Mouse (Mus musculus) kidney, adult 2 months (tissue): ENCODE measurements around the gene Glmp. TPM values are rescaled to one million over a fixed set of nuclear protein-coding genes. Genes with fewer than 3 reads are reported as not detected.

Experiments
- DNase-seq: peaks from one replicate; pipeline ENCODE4 v3.0.0; 2021
- H3K27ac ChIP-seq: fragments of 200-500 bp; 2 replicates; pipeline ENCODE4 v1.5.1; 2012; ENCODE audit warnings: low read depth, low read length, control low read depth, inconsistent platforms; ENCODE audit not compliant: insufficient read depth
- H3K27me3 ChIP-seq: fragments of 200-500 bp; replicated peaks from 2 replicates; pipeline ENCODE4 v1.6.1; 2012; ENCODE audit warnings: mild to moderate bottlenecking, moderate library complexity, low read length, inconsistent platforms; ENCODE audit not compliant: control insufficient read depth, insufficient read depth
- H3K36me3 ChIP-seq: fragments of 200-500 bp; 2 replicates; pipeline ENCODE4 v1.6.1; 2012; ENCODE audit warnings: mild to moderate bottlenecking, moderate library complexity, low read length, inconsistent platforms; ENCODE audit not compliant: control insufficient read depth, insufficient read depth
- H3K4me1 ChIP-seq: fragments of 200-500 bp; 2 replicates; pipeline ENCODE4 v1.6.1; 2011; ENCODE audit warnings: low read length; ENCODE audit not compliant: control insufficient read depth, insufficient read depth
- H3K4me3 ChIP-seq: fragments of 200-500 bp; 2 replicates; pipeline ENCODE4 v1.5.1; 2011; ENCODE audit warnings: mild to moderate bottlenecking, low read depth, low read length, control low read depth; ENCODE audit not compliant: insufficient read depth
- CTCF ChIP-seq: fragments of 200-500 bp; conservative IDR thresholded peaks from 2 replicates; pipeline ENCODE4 v1.5.1; 2011; ENCODE audit warnings: low read depth, mild to moderate bottlenecking, control low read depth, low read length, moderate library complexity, mixed read lengths; ENCODE audit not compliant: insufficient read depth, insufficient read length
- POLR2A ChIP-seq: fragments of 200-500 bp; IDR thresholded peaks from one replicate; pipeline ENCODE4 v1.6.1; 2011; ENCODE audit warnings: low read depth, low read length, control low read depth
- WGBS: fragments of 180-500 bp; shearing (Covaris S2); methylation state at CpG from one replicate; pipeline ENCODE4 v1.1.7; 2018; 5-methylcytosine and 5-hydroxymethylcytosine counted together
- polyA plus RNA-seq: library from polyadenylated mRNA; depleted of rRNA; stranded (reverse); fragments of >200 nt; gene quantifications from 2 replicates; pipeline ENCODE4 v1.2.3, GENCODE M21; 2012

The Glmp gene
- polyA plus RNA-seq, 1 experiment = 429 TPM

- Histone ChIP-seq H3K27me3 (no peaks in the 10 kb centered on the region), H3K36me3 (no peaks in the 10 kb centered on the region), H3K4me3 (peak within 1 kb of the TSS; percentile 66), H3K27ac (peak within 1 kb of the TSS; percentile 87), H3K4me1 (peaks cover 10% of the 10 kb centered on the region; the same call in 1 of the 2 replicates)
- peak; percentile 98 for DNase-seq
- TF ChIP-seq POLR2A = peak; percentile 92
- TF ChIP-seq CTCF = no peak
- WGBS = under 1% methylated on average over 62 of the region's 66 CpGs
These were observed 11.5 kb downstream of the Glmp start, which contains the start of the genes Tmem79 and Smg5 for GRCm38 (mm10) chr3:88336058-88337013. Gene Tmem79, minus strand, starts transcription at chr3:88336148. Gene Smg5, plus strand, starts transcription at chr3:88336260.

GRCm38 (mm10) chr3:88337367-88338020, 12.7 kb downstream of the Glmp start:
- no peak overlapping the region for H3K4me3 ChIP-seq
- 48% methylated on average over 11 of the region's 11 CpGs for WGBS
- TF ChIP-seq POLR2A (no peak), CTCF (no peak)

GRCm38 (mm10) chr3:88338316-88338715, 13.5 kb downstream of the Glmp start:
- H3K27ac ChIP-seq = no peak overlapping the region
- no peak for TF ChIP-seq POLR2A
- TF ChIP-seq CTCF = no peak
- DNase-seq = no peak
- H3K4me1 ChIP-seq = peaks cover 10% of the 10 kb centered on the region; the same call in 1 of the 2 replicates
- H3K4me3 ChIP-seq = no peak overlapping the region
- WGBS = 93% methylated on average over 7 of the region's 7 CpGs
- H3K36me3 ChIP-seq = peaks cover 2% of the 10 kb centered on the region
- H3K27me3 ChIP-seq = no peaks in the 10 kb centered on the region

More at GRCm38 (mm10) chr3:88337367-88338020, 12.7 kb downstream of the Glmp start:
- peaks cover 10% of the 10 kb centered on the region; the same call in 1 of the 2 replicates for H3K4me1 ChIP-seq
- H3K27ac ChIP-seq = no peak overlapping the region
- H3K27me3 ChIP-seq = no peaks in the 10 kb centered on the region
- DNase-seq = no peak
- H3K36me3 ChIP-seq = peaks cover under 1% of the 10 kb centered on the region; the same call in 1 of the 2 replicates

GRCm38 (mm10) chr3:88339006-88339405, 14.2 kb downstream of the Glmp start:
- no peak overlapping the region for H3K4me3 ChIP-seq
- peaks cover 10% of the 10 kb centered on the region; the same call in 1 of the 2 replicates for H3K4me1 ChIP-seq
- TF ChIP-seq CTCF (no peak), POLR2A (no peak)
- H3K27me3 ChIP-seq = no peaks in the 10 kb centered on the region
- 63% methylated on average over 3 of the region's 3 CpGs for WGBS
- H3K27ac ChIP-seq = no peak overlapping the region
- peaks cover 2% of the 10 kb centered on the region for H3K36me3 ChIP-seq
- no peak for DNase-seq

GRCm38 (mm10) chr3:88350732-88351131, 25.9 kb downstream of the Glmp start:
- TF ChIP-seq POLR2A = no peak
- no peak for TF ChIP-seq CTCF
- Histone ChIP-seq H3K27ac (no peak overlapping the region), H3K27me3 (no peaks in the 10 kb centered on the region), H3K36me3 (peaks cover 4% of the 10 kb centered on the region), H3K4me1 (peaks cover 4% of the 10 kb centered on the region; the same call in 1 of the 2 replicates), H3K4me3 (no peak overlapping the region)
- WGBS = 84% methylated on average over 13 of the region's 13 CpGs
- DNase-seq = no peak

GRCm38 (mm10) chr3:88352907-88353306, 28.1 kb downstream of the Glmp start:
- H3K36me3 ChIP-seq = peaks cover 4% of the 10 kb centered on the region
- no peak overlapping the region for H3K4me3 ChIP-seq
- peaks cover 4% of the 10 kb centered on the region; the same call in 1 of the 2 replicates for H3K4me1 ChIP-seq
- H3K27me3 ChIP-seq = no peaks in the 10 kb centered on the region
- DNase-seq = no peak
- TF ChIP-seq POLR2A (no peak), CTCF (no peak)
- WGBS = 88% methylated on average over 9 of the region's 9 CpGs
- no peak overlapping the region for H3K27ac ChIP-seq
